Mouse (Mus musculus) embryonic facial prominence, embryonic 13.5 days (tissue): ENCODE results near the gene Rrp8. TPM values are rescaled to one million over a fixed set of nuclear protein-coding genes. Genes with fewer than 3 reads are reported as not detected.

Experiments
- ATAC-seq: fragments of 200-750 bp; cut with Nextera tagmentation; 2 replicates; pipeline ENCODE4 v1.8.0; 2017; ENCODE audit warnings: low read depth; ENCODE audit not compliant: insufficient number of reproducible peaks, insufficient read depth, low FRiP score, low TSS enrichment
- H3K27ac ChIP-seq: fragments of 300-500 bp; sonication (generic); 2 replicates; pipeline ENCODE4 v1.5.1; 2015; ENCODE audit warnings: moderate library complexity, mild to moderate bottlenecking, inconsistent platforms
- H3K27me3 ChIP-seq: fragments of 300-500 bp; sonication (generic); 2 replicates; pipeline ENCODE4 v1.6.1; 2015; ENCODE audit warnings: mild to moderate bottlenecking, inconsistent platforms
- H3K36me3 ChIP-seq: fragments of 300-500 bp; sonication (generic); 2 replicates; pipeline ENCODE4 v1.6.1; 2015; ENCODE audit warnings: mild to moderate bottlenecking, inconsistent platforms
- H3K4me1 ChIP-seq: fragments of 300-500 bp; sonication (generic); 2 replicates; pipeline ENCODE4 v1.6.1; 2015; ENCODE audit warnings: inconsistent platforms
- H3K4me2 ChIP-seq: fragments of 300-500 bp; sonication (generic); 2 replicates; pipeline ENCODE4 v1.6.1; 2015; ENCODE audit warnings: moderate library complexity, mild to moderate bottlenecking, inconsistent platforms
- H3K4me3 ChIP-seq: fragments of 300-500 bp; sonication (generic); 2 replicates; pipeline ENCODE4 v1.5.1; 2015; ENCODE audit warnings: mild to moderate bottlenecking, inconsistent platforms
- H3K9ac ChIP-seq: fragments of 300-500 bp; sonication (generic); 2 replicates; pipeline ENCODE4 v1.6.1; 2015; ENCODE audit warnings: mild to moderate bottlenecking, inconsistent platforms
- H3K9me3 ChIP-seq: fragments of 300-500 bp; sonication (generic); 2 replicates; pipeline ENCODE4 v1.6.1; 2016; ENCODE audit warnings: inconsistent platforms
- WGBS: fragments of 180-500 bp; shearing (Covaris S2); methylation state at CpG from one replicate; pipeline ENCODE4 v1.1.7; 2015; ENCODE audit warnings: mixed read lengths; 5-methylcytosine and 5-hydroxymethylcytosine counted together
- polyA plus RNA-seq: library from polyadenylated mRNA; unstranded; fragments of >200 nt; fragmentation: Nextera tagmentation; extraction: Ambion mirVana; gene quantifications from 2 replicates; pipeline ENCODE4 v1.2.1, GENCODE M21; 2015

Gene Rrp8
- polyA plus RNA-seq, 1 experiment from 2014 or later, result 48.9 TPM

GRCm38 (mm10) chr7:105769959-105770358, 32.8 kb upstream of the Rrp8 start:
- Histone ChIP-seq H3K9me3 (no peaks in the 10 kb centered on the region), H3K36me3 (peaks cover 78% of the 10 kb centered on the region), H3K4me1 (peaks cover 47% of the 10 kb centered on the region), H3K27ac (no peak overlapping the region), H3K27me3 (no peaks in the 10 kb centered on the region), H3K9ac (no peak overlapping the region), H3K4me2 (no peak overlapping the region), H3K4me3 (no peak overlapping the region)
- WGBS, result 85% methylated on average over 3 of the region's 3 CpGs
- no peak for ATAC-seq

DNA sequence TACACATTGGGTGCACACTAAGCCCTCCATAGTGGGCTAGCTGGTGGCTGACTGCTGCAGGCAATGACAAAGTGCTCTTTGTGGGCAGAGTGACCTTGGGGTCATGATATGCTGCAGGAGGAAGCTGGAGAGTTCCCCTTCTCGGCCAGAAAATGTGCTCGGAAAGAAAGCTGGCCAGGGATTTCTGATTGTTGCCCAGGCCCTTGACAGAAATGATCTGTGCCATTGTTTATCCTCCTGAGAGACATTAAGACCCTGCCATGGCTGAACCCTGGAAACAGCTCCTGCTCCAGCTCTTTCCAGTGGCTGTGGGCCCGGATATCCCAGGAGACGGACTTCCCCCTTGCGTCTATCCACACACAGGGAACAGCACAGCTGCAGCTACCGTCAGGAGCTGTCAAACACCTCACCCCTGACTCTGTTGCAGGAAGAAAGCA, 30.6 kb upstream of the Rrp8 start:
- Histone ChIP-seq H3K4me2 (no peak overlapping the region), H3K27me3 (no peaks in the 10 kb centered on the region; the same call in 1 of the 2 replicates)
- no peak for ATAC-seq

GRCm38 (mm10) chr7:105764331-105764730, 27.1 kb upstream of the Rrp8 start:
- WGBS, result 91% methylated on average over 11 of the region's 11 CpGs
- Histone ChIP-seq H3K27ac (no peak overlapping the region), H3K36me3 (peaks cover 81% of the 10 kb centered on the region), H3K4me1 (peaks cover 17% of the 10 kb centered on the region; the same call in 1 of the 2 replicates), H3K4me3 (no peak overlapping the region), H3K4me2 (no peak overlapping the region), H3K27me3 (no peaks in the 10 kb centered on the region; the same call in 1 of the 2 replicates), H3K9ac (no peak overlapping the region), H3K9me3 (no peaks in the 10 kb centered on the region)
- ATAC-seq, result no peak

More for the DNA sequence above, 30.6 kb upstream of the Rrp8 start:
- H3K36me3 ChIP-seq, result peaks cover 88% of the 10 kb centered on the region
- H3K27ac ChIP-seq, result peak overlapping the region; percentile 34; the same call in 1 of the 2 replicates
- no peaks in the 10 kb centered on the region for H3K9me3 ChIP-seq
- WGBS, result 26% methylated on average over 6 of the region's 6 CpGs
- peaks cover 30% of the 10 kb centered on the region; the same call in 1 of the 2 replicates for H3K4me1 ChIP-seq
- no peak overlapping the region for H3K9ac ChIP-seq
- no peak overlapping the region for H3K4me3 ChIP-seq

GRCm38 (mm10) chr7:105762517-105763270, 25.5 kb upstream of the Rrp8 start:
- Histone ChIP-seq H3K4me1 (peaks cover 3% of the 10 kb centered on the region; the same call in 1 of the 2 replicates), H3K9me3 (no peaks in the 10 kb centered on the region), H3K4me2 (peak overlapping the region; percentile 37), H3K9ac (peak overlapping the region; percentile 27; the same call in 1 of the 2 replicates), H3K27ac (no peak overlapping the region), H3K36me3 (peaks cover 85% of the 10 kb centered on the region), H3K27me3 (no peaks in the 10 kb centered on the region; the same call in 1 of the 2 replicates), H3K4me3 (peak overlapping the region; percentile 16; the same call in 1 of the 2 replicates)
- 31% methylated on average over 55 of the region's 55 CpGs for WGBS
- ATAC-seq, result no peak

- Histone ChIP-seq H3K27ac (no peak overlapping the region), H3K9ac (no peak overlapping the region), H3K4me3 (peak overlapping the region; percentile 16; the same call in 1 of the 2 replicates), H3K27me3 (no peaks in the 10 kb centered on the region; the same call in 1 of the 2 replicates), H3K4me1 (no peaks in the 10 kb centered on the region), H3K9me3 (no peaks in the 10 kb centered on the region), H3K36me3 (peaks cover 87% of the 10 kb centered on the region), H3K4me2 (peak overlapping the region; percentile 37)
- WGBS, result 31% methylated on average over 51 of the region's 51 CpGs
- ATAC-seq, result no peak
These were observed 24.8 kb upstream of the Rrp8 start for GRCm38 (mm10) chr7:105761813-105762484.

DNA sequence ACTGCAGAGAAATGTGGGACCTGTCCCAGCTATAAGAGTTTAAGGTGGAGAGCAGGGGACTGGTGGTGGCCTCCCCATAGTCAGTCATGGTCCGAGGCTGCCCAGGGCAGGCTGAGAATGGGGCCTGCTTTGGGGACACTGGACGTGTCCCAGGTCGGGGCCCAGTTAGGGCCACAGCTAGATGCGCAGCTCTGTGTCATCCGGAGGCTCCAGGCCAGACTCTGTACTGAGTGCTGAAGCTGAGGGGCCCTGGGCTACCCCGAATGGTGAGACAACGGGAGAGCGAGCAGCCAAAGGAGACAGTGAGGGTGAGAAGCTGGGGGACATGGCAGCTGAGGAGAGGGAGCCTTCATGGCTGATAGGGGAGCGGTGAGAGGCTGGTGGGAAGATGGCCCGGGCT, 16.1 kb upstream of the Rrp8 start:
- Histone ChIP-seq H3K27me3 (no peaks in the 10 kb centered on the region), H3K9ac (peak overlapping the region; percentile 21; the same call in 1 of the 2 replicates), H3K9me3 (no peaks in the 10 kb centered on the region), H3K4me3 (no peak overlapping the region), H3K36me3 (peaks cover 71% of the 10 kb centered on the region), H3K27ac (no peak overlapping the region), H3K4me2 (no peak overlapping the region), H3K4me1 (peaks cover 9% of the 10 kb centered on the region)
- WGBS, result 90% methylated on average over 10 of the region's 10 CpGs
- no peak for ATAC-seq

- Histone ChIP-seq H3K4me3 (no peak overlapping the region), H3K9ac (no peak overlapping the region), H3K27me3 (no peaks in the 10 kb centered on the region), H3K4me2 (no peak overlapping the region), H3K27ac (no peak overlapping the region), H3K36me3 (peaks cover 71% of the 10 kb centered on the region), H3K4me1 (peaks cover 9% of the 10 kb centered on the region), H3K9me3 (no peaks in the 10 kb centered on the region)
- 87% methylated on average over 2 of the region's 2 CpGs for WGBS
- ATAC-seq, result no peak
These were observed 15.5 kb upstream of the Rrp8 start for GRCm38 (mm10) chr7:105752716-105753115.

GRCm38 (mm10) chr7:105751491-105752433, 14.6 kb upstream of the Rrp8 start, which contains the start of gene Tpp1:
TSS of gene Tpp1 (minus strand) at chr7:105752235.
- Histone ChIP-seq H3K27me3 (no peaks in the 10 kb centered on the region), H3K4me3 (peak within 1 kb of the TSS; percentile 59), H3K27ac (peak within 1 kb of the TSS; percentile 39; the same call in 1 of the 2 replicates), H3K4me2 (peak within 1 kb of the TSS; percentile 77), H3K9ac (peak within 1 kb of the TSS; percentile 78), H3K9me3 (no peaks in the 10 kb centered on the region), H3K36me3 (peaks cover 68% of the 10 kb centered on the region), H3K4me1 (peaks cover 9% of the 10 kb centered on the region)
- ATAC-seq, result peak; percentile 85
- 22% methylated on average over 20 of the region's 20 CpGs for WGBS

DNA sequence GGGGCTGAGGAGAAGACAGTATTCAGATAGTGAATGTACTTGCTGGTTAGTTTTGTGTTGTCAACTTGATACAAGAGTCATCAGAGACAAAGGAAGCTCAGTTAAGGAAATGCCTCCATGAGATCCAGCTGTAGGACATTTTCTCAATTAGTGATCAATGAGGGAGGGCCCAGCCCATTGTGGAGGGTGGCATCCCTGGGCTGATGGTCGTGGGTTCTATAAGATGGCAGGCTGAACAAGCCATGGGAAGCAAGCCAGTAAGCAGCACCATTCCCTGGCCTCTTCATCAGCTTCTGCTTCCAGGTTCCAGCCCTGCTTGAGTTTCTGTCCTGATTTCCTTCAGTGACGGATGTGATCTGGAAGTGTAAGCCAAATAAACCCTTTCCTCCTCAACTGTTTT, 10.6 kb upstream of the Rrp8 start:
- ATAC-seq, result no peak
- Histone ChIP-seq H3K9me3 (no peaks in the 10 kb centered on the region), H3K4me1 (peaks cover 17% of the 10 kb centered on the region), H3K4me3 (no peak overlapping the region), H3K9ac (no peak overlapping the region), H3K27ac (no peak overlapping the region), H3K27me3 (no peaks in the 10 kb centered on the region), H3K4me2 (no peak overlapping the region), H3K36me3 (peaks cover 39% of the 10 kb centered on the region)
- WGBS, result 80% methylated on average over 2 of the region's 2 CpGs

DNA sequence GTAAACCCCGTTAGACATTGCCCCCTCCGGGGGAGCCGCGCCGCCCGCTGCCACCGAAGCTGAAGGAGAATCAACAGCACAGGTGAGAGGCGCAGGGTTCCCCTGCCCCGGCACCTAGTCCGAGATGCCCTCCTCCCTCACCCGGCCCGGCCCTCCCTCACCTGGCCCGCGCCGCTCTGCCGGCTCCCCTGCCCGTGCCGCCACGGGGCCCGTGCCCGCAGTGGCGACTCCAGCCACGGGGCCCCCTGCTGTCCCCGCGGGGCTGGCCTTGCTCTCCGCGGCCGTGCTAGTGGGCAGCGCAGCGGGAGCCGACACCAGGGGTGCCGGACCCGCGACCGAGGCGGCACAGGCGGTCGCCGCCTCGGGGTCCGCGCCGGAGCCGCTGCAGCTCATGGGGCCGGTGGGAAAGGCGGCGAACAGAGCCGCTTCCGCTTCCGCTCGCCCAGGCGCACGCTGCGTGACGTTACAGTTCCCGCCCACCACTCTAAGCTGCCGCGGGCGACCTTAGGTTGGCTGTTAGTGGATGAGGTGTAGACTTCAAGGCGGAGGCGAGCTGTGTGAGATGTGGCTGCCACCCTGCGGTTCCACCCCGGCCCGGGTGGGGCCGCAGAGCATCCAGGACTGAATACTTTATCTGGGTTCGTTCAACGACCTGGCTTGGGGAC, 6.9 kb upstream of the Rrp8 start, which contains the start of gene Taf10:
Taf10 (minus strand) TSS at position 436 of the 665 bp plus-strand sequence.
- Histone ChIP-seq H3K27me3 (no peaks in the 10 kb centered on the region), H3K9ac (peak within 1 kb of the TSS; percentile 96), H3K9me3 (no peaks in the 10 kb centered on the region), H3K4me3 (peak within 1 kb of the TSS; percentile 95), H3K36me3 (peaks cover 61% of the 10 kb centered on the region), H3K4me1 (peaks cover 15% of the 10 kb centered on the region), H3K27ac (peak within 1 kb of the TSS; percentile 80), H3K4me2 (peak within 1 kb of the TSS; percentile 85)
- under 1% methylated on average over 67 of the region's 67 CpGs for WGBS
- peak; percentile 96 for ATAC-seq
